Mouse (Mus musculus) gonadal fat pad, adult 2 months (tissue): Measurements from ENCODE around the gene Tmem63a. TPM values are rescaled to one million over a fixed set of nuclear protein-coding genes. Genes with fewer than 3 reads are reported as not detected.
"Not testable (repeated sequence)": the region's sequence is repeated elsewhere in the genome, so short reads cannot be mapped to it uniquely, and the experiment has no call there.

Experiments
- DNase-seq: peaks from one replicate; pipeline ENCODE4 v3.0.0-alpha.2; 2012; ENCODE audit warnings: low read depth
- polyA plus RNA-seq: library from polyadenylated mRNA; depleted of rRNA; stranded (reverse); fragments of >200 nt; gene quantifications from 2 replicates; pipeline ENCODE4 v1.2.3, GENCODE M21; 2012

The Tmem63a gene
- polyA plus RNA-seq, 1 experiment, result 41.7 TPM

GRCm38 (mm10) chr1:180958797-180959196, 16.7 kb downstream of the Tmem63a start:
- DNase-seq, result no peak

GRCm38 (mm10) chr1:180965786-180966185, 23.6 kb downstream of the Tmem63a start:
- DNase-seq, result no peak

GRCm38 (mm10) chr1:180966542-180966941, 24.4 kb downstream of the Tmem63a start:
- no peak for DNase-seq

- peak; percentile 84 for DNase-seq
Measured at GRCm38 (mm10) chr1:180967261-180967660, 25.1 kb downstream of the Tmem63a start.

GRCm38 (mm10) chr1:180972941-180973340, 30.8 kb downstream of the Tmem63a start:
- DNase-seq, result no peak

- no peak for DNase-seq
Measured at GRCm38 (mm10) chr1:180974126-180974746, 32.1 kb downstream of the Tmem63a start.

GRCm38 (mm10) chr1:180976110-180976679, 34.1 kb downstream of the Tmem63a start:
- no peak for DNase-seq

- DNase-seq, result no peak
Measured at GRCm38 (mm10) chr1:180979484-180980251, 37.5 kb downstream of the Tmem63a start.

- no peak for DNase-seq
Measured at GRCm38 (mm10) chr1:180980464-180980863, 38.3 kb downstream of the Tmem63a start.

- DNase-seq, result not testable (repeated sequence)
Measured at GRCm38 (mm10) chr1:180981298-180982046, 39.3 kb downstream of the Tmem63a start.

- no peak for DNase-seq
Measured at GRCm38 (mm10) chr1:180986701-180987100, 44.6 kb downstream of the Tmem63a start.

GRCm38 (mm10) chr1:180987759-180988158, 45.6 kb downstream of the Tmem63a start:
- DNase-seq, result no peak

- no peak for DNase-seq
Measured at GRCm38 (mm10) chr1:180990671-180991070, 48.5 kb downstream of the Tmem63a start.

GRCm38 (mm10) chr1:180992142-180992541, 50.0 kb downstream of the Tmem63a start:
- no peak for DNase-seq

GRCm38 (mm10) chr1:181000501-181001092, 58.5 kb downstream of the Tmem63a start:
- DNase-seq, result no peak

- DNase-seq, result no peak
Measured at GRCm38 (mm10) chr1:181001217-181001616, 59.1 kb downstream of the Tmem63a start.

GRCm38 (mm10) chr1:181001621-181002020, 59.5 kb downstream of the Tmem63a start:
- DNase-seq, result no peak

GRCm38 (mm10) chr1:181003790-181004189, 61.6 kb downstream of the Tmem63a start:
- no peak for DNase-seq

GRCm38 (mm10) chr1:181005331-181005730, 63.2 kb downstream of the Tmem63a start:
- no peak for DNase-seq

GRCm38 (mm10) chr1:181007831-181008230, 65.7 kb downstream of the Tmem63a start:
- DNase-seq, result no peak

GRCm38 (mm10) chr1:181008266-181008665, 66.1 kb downstream of the Tmem63a start:
- no peak for DNase-seq
